Mouse (Mus musculus) subcutaneous adipose tissue, adult 2 months (tissue): Measurements from ENCODE around the gene Pdk2. TPM values are rescaled to one million over a fixed set of nuclear protein-coding genes. Genes with fewer than 3 reads are reported as not detected.

Experiments used
- polyA plus RNA-seq: library from polyadenylated mRNA; depleted of rRNA; stranded (reverse); fragments of >200 nt; gene quantifications from 2 replicates; pipeline ENCODE4 v1.2.3, GENCODE M21; 2012; ENCODE audit warnings: low replicate concordance; rRNA removed

The Pdk2 gene
- polyA plus RNA-seq, result 84.5 and 117 TPM in 2 replicates

GRCm38 (mm10) chr11:95041139-95041609 is at the start of gene Pdk2:
Gene Pdk2 (minus strand): TSS chr11:95041354.

GRCm38 (mm10) chr11:95076536-95077111 is 35.5 kb upstream of the Pdk2 start, which contains the start of gene Itga3:
Gene Itga3 (minus strand): TSS chr11:95076801.

GRCm38 (mm10) chr11:95009629-95010014 is 31.5 kb downstream of the Pdk2 start, which contains the start of gene Samd14:
Gene Samd14 (plus strand): TSS chr11:95009879.

GRCm38 (mm10) chr11:94990749-94991577 is 50.2 kb downstream of the Pdk2 start, which contains the start of gene Ppp1r9b:
Gene Ppp1r9b (plus strand): TSS chr11:94991035.

Other genes starting within 250 kb of the Pdk2 start
- 205 and 642 TPM in 2 replicates for gene Col1a1, start 105.1 kb downstream of the Pdk2 start, polyA plus RNA-seq
- not detected in 2 replicates for gene Hils1, start 73.8 kb downstream of the Pdk2 start, polyA plus RNA-seq
- gene Sgca, start 65.0 kb downstream of the Pdk2 start, polyA plus RNA-seq, result 2.6 and 16.3 TPM in 2 replicates
- gene Ppp1r9b, start 50.3 kb downstream of the Pdk2 start, polyA plus RNA-seq, result 58.5 and 68.7 TPM in 2 replicates
- gene Samd14, start 31.5 kb downstream of the Pdk2 start, polyA plus RNA-seq, result 2.4 and 19.4 TPM in 2 replicates
- 10.6 and 43.9 TPM in 2 replicates for gene Itga3, start 35.4 kb upstream of the Pdk2 start, polyA plus RNA-seq
- 0.07 and 0.21 TPM in 2 replicates for gene Dlx3, start 78.8 kb upstream of the Pdk2 start, polyA plus RNA-seq
- 0.27 and 0.43 TPM in 2 replicates for gene Dlx4, start 104.9 kb upstream of the Pdk2 start, polyA plus RNA-seq
- gene Tac4, start 220.2 kb upstream of the Pdk2 start, polyA plus RNA-seq, result 0.14 TPM in 1 of 2 replicates, not detected in the other